Mouse (Mus musculus): ENCODE measurements at regions not wholly inside any gene's neighbourhood (a gene's known extent, or its start where the extent isn't known, plus 50 kb on each side); places are given as distances from the start of the nearest gene placed in this dataset.

DNA sequence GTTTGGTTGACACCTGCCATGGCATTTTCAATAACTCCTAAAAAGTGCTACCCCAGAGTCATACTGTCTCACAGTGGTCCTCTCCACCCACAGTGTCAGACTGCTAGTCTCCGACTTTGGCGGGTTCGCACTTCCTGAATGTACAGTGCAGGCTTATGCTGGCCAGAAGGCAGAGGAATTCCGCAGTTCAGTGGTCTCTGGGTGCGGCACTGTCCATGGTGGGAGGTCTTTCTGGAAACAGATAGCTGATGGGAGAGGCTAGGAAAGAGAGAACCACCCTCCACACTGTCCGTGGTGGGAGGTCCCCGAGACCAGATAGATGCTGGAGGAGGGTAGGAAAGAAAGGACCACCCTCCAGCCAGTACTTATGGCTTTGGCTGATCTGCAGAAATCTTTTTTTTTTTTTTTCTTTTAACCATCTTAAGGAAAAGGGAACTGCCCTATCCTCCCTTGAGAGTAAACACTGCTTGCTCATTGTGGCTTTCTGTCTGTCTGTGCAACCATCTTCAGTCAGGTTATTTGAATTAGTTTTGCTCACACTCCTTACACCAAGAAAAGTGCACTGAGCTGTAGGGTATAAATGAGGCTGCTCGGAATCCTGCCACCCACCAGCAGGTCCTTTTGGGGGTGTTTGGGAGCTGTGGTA is 227.2 kb downstream of the Kcnrg start:
- TF ChIP-seq CTCF (conservative IDR thresholded peaks at IDR 0.05; ENCODE audit: low read length) (no peak), NANOG (IDR thresholded peaks at IDR 0.05; ENCODE audit: borderline replicate concordance, low read length) (no peak), POU5F1 (IDR thresholded peaks at IDR 0.05; ENCODE audit: borderline replicate concordance, low read length) (no peak)
